Mouse (Mus musculus): ENCODE results near the gene Cd300e.

- TF ChIP-seq CTCF (IDR thresholded peaks at IDR 0.05; ENCODE audit: low read depth): no peak
- TF ChIP-seq EP300 (optimal IDR thresholded peaks at IDR 0.05): no peak
Measured at GRCm38 (mm10) chr11:115084595-115084994, 22.6 kb upstream of the Cd300e start.

Measured in stomach, postnatal 0 days (tissue).